ENCODE assay signal across 8 mouse cellular contexts in the genomic region with DNA sequence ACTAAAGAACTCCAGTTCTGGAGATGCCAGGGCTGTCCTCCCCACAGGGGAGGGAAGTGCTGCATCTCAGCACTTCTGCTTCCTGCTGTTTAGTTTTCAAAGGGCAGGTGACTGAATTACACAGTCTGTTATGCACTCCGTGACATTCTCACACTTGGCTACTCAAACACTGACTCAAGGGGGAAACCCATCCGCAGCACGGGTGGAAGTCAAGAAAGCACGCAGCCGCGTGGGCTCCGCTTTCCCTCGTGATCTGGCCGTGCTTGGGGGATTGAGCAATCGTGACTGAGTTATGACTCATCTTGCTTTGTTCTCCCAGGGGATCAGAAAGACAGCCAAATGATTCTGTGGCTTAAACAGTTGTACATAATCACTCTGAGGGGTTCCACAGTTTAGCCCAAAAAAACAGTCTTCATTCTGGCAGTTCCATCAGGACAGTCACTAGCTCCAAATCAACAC. TPM values are rescaled to one million over a fixed set of nuclear protein-coding genes. Genes with fewer than 3 reads are reported as not detected.
DNase-seq lines count a peak whose midpoint lies in the region.

No protein-coding gene starts in this region.

- intact Hi-C loops in left cerebral cortex, postnatal 4 days (cut with DNase I), result no loop called here

- DNase-seq in left cerebral cortex, adult 11 months (ENCODE audit: low spot score), result peak; percentile 36
- DNase-seq in left cerebral cortex, postnatal 4 days, result no peak
- DNase-seq in adrenal gland, adult (ENCODE audit: inconsistent age in 2 of 2, low spot score in 1 of 2), result peak; percentile 76 to 93
- peak; percentile 52 to 54 for DNase-seq in frontal cortex, postnatal 36 days (ENCODE audit: low spot score in 2 of 2)
- peak; percentile 31 to 41 for DNase-seq in kidney, postnatal 25 days
- DNase-seq in lung, postnatal 25 days (ENCODE audit: low spot score), result peak; percentile 55
- DNase-seq in urinary bladder, postnatal 14 days (ENCODE audit: low spot score), result peak; percentile 73
- DNase-seq in thymus, postnatal 0 days (ENCODE audit: low spot score), result no peak

RNA-seq across cellular contexts. Expression of a gene that starts 32.9 kb away (rescaled TPM):
- total RNA-seq in left cerebral cortex, postnatal 4 days (2021), result 10 to 100 TPM; 72.3 to 88.7 TPM
- 18.2 and 22.6 TPM in 2 replicates for polyA plus RNA-seq in thymus, postnatal 0 days (2015; fragmentation: Nextera tagmentation; extraction: Ambion mirVana)

Comparison
In these comparisons a context has a peak if more than half of its experiments do, and no peak if none do; other contexts are left out.
1. DNase-seq: peak in left cerebral cortex, adult 11 months (single experiment), adrenal gland, adult (2 of 2), frontal cortex, postnatal 36 days (2 of 2), kidney, postnatal 25 days (2 of 2), lung, postnatal 25 days (single experiment) and urinary bladder, postnatal 14 days (single experiment); none in left cerebral cortex, postnatal 4 days (single experiment) and thymus, postnatal 0 days (single experiment).